Mouse (Mus musculus): Measurements from ENCODE around the gene Lin7c.

The Lin7c gene

GRCm38 (mm10) chr2:109917496-109918413 is 27.1 kb downstream of the Lin7c start, which contains the start of gene Lgr4:
Gene Lgr4, plus strand, starts transcription at chr2:109917647.
- DNase-seq = peak; percentile 94 to 96

- DNase-seq = peak; percentile 38 to 41
These were observed 28.1 kb downstream of the Lin7c start for GRCm38 (mm10) chr2:109918592-109919262.

DNA sequence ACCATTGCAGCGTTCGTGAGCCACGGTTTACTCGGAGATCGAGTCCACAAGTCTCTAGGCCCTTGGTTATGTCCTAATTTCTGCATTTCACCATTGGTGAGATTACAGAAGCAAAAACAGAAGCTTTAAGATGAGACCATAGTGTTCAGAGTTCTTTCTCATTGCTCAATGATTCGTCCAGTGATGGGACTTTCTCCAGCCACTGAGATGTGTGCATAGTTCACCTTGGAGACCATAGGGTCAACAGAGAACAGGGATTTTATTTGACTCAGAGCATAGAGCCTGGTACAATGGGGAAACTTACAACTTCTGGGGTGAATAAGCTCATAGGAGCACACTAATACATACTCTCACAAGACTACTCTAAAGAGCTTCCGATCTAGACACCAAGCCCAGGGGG is 29.8 kb downstream of the Lin7c start:
- no peak for DNase-seq

- DNase-seq = no peak
These were observed 30.8 kb downstream of the Lin7c start for GRCm38 (mm10) chr2:109921298-109922035.

DNA sequence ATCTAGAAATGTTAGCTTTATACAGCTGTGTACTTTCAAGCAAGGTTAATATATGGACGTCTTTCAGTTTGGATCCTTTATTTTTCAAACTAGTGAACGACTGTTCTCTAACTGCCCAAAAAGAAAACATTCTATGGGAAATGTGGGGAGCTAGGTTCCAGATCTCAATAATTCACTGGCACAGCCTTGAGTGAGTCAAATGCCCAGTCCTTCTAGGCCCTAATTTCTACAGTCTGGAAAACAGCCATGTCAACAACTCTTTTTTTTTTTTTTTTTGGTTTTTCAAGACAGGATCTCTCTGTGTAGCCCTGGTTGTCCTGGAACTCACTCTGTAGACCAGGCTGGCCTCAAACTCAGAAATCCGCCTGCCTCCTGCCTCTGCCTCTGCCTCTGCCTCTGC is 31.7 kb downstream of the Lin7c start:
- DNase-seq = no peak

DNA sequence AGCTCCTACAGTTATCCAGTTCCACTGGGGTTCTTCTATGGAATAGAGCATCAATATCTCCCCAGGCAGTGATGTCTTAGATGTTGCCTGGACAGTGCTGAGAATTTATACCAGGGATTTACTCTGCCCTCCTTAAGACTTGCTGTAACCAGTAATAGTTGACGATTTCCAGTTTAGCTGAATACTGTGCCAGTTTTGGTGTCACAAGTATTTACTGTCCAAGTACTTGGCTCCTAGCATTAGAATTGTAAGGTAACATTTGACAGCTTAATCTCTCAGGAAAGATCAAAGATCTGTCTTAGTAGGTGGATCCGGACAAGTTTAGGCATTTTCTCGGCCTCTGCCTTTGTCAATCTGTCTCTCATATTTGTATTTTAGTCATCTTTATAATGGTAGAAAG is 32.4 kb downstream of the Lin7c start:
- DNase-seq = no peak

DNA sequence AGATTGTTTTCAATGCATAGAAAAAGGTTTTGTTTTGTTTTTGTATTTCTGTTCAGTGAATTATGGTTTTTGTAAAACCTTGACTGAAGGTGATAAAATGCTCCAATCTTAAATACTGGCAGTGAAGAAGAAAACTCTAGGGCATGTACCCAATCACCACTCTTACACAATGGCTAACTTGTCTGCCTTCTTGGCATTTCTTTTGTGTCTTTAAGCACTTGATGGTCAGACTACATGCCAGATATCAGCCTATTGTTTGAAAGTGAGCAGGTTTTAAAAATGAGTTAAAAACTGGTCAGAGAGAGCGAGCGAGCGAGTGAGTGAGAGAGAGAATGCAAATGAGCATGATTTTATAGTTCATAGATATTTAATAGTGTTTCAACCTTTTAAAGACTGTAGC is 33.3 kb downstream of the Lin7c start:
- no peak for DNase-seq

GRCm38 (mm10) chr2:109926984-109927383 is 36.3 kb downstream of the Lin7c start:
- no peak for DNase-seq

- DNase-seq = no peak
These were observed 36.8 kb downstream of the Lin7c start for GRCm38 (mm10) chr2:109927446-109927845.

GRCm38 (mm10) chr2:109927876-109928275 is 37.2 kb downstream of the Lin7c start:
- DNase-seq = peak; percentile 66 to 77

DNA sequence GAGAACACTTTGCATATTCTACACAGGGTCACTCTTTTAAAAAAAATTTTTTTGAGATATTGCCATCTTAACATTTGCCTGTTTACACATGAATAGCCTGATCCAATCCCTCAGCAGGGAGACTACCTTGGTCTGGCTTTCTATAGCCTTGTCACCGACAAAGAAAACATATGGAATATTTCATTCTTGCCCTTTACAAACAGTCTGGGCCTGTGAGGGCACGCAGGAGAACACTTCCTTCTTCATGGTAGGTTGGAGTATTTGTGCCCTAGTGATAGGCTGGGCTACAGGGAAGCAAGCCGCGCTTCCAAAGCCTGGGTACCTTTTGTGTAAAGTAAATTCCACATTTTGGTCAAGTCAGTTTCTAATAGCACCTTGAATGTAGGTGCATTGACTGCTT is 38.1 kb downstream of the Lin7c start:
- DNase-seq = peak in 1 of 2 experiments; percentile 62

GRCm38 (mm10) chr2:109929256-109929655 is 38.6 kb downstream of the Lin7c start:
- DNase-seq = no peak

GRCm38 (mm10) chr2:109930366-109930765 is 39.7 kb downstream of the Lin7c start:
- no peak for DNase-seq

DNA sequence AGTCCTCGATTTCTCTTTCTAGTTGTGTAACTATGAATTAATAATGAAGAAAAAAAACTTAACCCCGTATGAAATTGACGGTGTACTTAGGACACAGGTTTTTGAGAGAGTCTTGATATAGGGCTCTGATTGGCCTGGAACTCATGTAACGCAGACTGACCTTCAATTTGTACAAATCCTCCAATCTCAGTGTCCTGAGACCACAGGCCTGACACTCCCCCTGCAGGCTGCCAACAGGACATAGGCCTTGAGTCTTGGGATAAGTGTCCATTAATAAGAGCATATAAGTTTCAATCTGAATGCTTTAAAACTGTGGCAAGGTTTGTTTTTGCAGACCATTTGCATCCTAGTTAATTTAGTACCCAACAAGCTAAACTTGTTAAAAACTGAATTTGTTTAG is 40.1 kb downstream of the Lin7c start:
- DNase-seq = no peak

DNA sequence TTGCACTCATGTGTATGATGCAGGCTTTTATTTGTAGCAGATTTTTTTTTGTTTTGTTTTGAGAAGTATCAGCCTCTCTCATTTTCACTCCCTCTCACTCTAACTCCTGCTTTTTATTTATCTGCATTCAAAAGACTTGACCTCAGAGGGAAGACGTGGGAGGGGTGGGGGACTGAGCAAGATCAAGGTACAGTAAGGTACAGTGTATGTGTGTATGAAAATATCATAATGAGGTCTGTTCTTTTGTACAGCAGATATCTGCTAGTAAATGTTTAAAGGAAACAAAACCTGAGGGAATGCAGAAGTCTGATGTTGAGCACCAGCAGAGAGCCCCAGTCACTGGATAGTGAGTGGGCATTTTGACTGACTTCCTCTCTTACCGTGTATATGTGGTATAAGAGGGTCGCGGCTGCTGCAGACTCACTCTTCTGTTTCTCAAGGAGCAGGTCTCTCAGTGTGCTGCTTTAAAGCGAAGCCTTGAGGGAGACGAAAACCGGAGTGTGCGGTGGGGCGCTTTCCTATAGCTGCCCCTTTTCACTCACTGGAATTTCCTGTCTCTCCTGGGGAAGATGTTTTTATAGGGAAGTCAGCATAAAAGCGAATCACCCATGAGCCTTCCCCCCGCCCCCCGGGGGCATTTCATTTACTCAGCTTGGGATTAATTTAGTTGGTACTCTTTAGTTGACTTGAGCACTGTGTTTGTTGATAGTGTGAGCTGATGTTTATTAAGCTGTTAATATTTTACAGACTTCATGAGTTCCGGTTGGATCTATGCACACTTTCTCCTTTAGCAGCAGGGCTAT is 41.5 kb downstream of the Lin7c start:
- DNase-seq = no peak

- no peak for DNase-seq
These were observed 42.5 kb downstream of the Lin7c start for GRCm38 (mm10) chr2:109933151-109933550.

DNA sequence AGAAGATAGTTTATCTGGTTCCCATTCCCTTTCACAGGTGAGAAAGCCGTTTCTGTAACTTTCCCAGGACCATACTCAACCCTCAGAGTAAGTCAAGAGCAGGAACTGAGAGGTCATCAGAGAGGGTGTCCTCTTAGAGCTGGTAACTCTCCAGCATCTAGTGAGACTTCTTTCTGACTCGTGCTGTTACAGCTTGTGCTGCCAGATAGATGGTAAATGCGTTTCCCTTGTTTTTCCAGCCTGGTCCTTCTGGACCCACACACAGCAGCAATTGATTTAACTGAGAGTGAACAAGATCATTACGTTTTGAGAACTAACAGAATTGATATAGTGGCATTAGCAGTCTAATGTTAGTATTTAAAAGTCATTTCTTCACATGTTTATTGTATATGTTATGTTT is 43.4 kb downstream of the Lin7c start:
- no peak for DNase-seq

DNA sequence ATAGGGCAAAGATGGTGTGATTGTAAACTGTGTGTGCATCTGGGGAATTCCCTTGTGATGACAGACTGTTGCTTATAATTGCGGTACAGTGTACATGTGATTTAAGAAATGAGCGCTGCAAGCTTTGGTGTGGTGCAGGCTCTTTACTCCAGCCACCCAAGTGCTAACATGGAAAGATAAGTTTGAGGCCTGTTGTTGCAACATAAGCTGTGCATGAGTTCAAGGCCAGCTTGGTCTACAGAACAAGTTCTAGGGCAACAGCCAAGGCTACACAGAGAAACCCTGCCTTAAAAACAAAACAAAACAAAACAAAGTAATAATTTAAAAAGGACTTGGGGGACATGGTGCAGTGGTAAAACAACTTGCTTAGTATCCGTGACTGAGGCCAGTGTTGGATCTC is 44.5 kb downstream of the Lin7c start:
- no peak for DNase-seq

- no peak for DNase-seq
These were observed 45.2 kb downstream of the Lin7c start for GRCm38 (mm10) chr2:109935754-109936409.

DNA sequence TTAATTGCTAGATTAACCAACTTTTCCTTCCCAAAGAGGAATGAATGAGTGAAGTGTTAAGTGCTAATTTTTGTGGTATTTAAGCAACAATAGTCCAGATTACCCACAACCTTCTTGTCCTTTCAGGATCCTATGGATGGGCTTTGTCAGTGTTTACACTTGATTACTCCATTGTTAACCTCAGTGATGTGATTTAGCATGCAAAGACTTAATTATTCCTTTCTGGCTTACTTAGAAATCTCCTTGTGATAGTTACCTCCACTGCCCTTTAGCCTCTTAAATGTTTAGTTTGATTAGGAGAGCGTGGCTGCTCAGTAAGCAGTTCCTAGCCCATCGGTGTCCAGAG is 45.7 kb downstream of the Lin7c start:
- DNase-seq = no peak

GRCm38 (mm10) chr2:109941973-109942444 is 51.4 kb downstream of the Lin7c start:
- no peak for DNase-seq

Measured in cerebellum, postnatal 36 days (tissue).